8 mouse cellular contexts compared by ENCODE assay signal in genomic region chr9:71667616-71668015, GRCm38 (mm10).
DNase-seq lines count a peak whose midpoint lies in the region; ATAC-seq and TF ChIP-seq lines count a peak whose summit lies in the region.

No protein-coding gene starts in this region.

- ATAC-seq in intestine, embryonic 16.5 days = peak; percentile 82
- peak; percentile 84 for ATAC-seq in lung, postnatal 0 days
- no peak for ATAC-seq in CD4-positive, CD25-positive, alpha-beta regulatory T cell, adult 4 months

- TF ChIP-seq POLR2A in embryonic fibroblast, embryonic 13.5 days (IDR thresholded peaks at IDR 0.05; ENCODE audit: low read depth, low read length) = no peak

- peak; percentile 45 for DNase-seq in adrenal gland, postnatal 10 days
- DNase-seq in adrenal gland, adult 18-20 months (ENCODE audit: low spot score in 2 of 2) = no peak
- peak; percentile 95 for DNase-seq in lung, postnatal 0 days (ENCODE audit: low spot score)
- no peak for DNase-seq in right cerebral cortex, postnatal 14 days
- no peak for DNase-seq in embryonic facial prominence, embryonic 10.5 days (ENCODE audit: low spot score)

- H3K27ac ChIP-seq in embryonic fibroblast, embryonic 13.5 days (ENCODE audit: insufficient read depth, low read length) = peak overlapping the region; percentile 7; the same call in 1 of the 2 replicates
- peak overlapping the region; percentile 76 for H3K27ac ChIP-seq in intestine, embryonic 16.5 days (ENCODE audit: low read length)
- peak overlapping the region; percentile 91 for H3K27ac ChIP-seq in lung, postnatal 0 days (ENCODE audit: low read length)
- H3K27ac ChIP-seq in embryonic facial prominence, embryonic 10.5 days (replicated peaks) = no peak overlapping the region

- H3K36me3 ChIP-seq in intestine, embryonic 16.5 days (ENCODE audit: control insufficient read depth, insufficient read depth, low read length) = no peaks in the 10 kb centered on the region
- H3K36me3 ChIP-seq in lung, postnatal 0 days (ENCODE audit: insufficient read depth, low read length) = no peaks in the 10 kb centered on the region
- peaks cover 3% of the 10 kb centered on the region; the same call in 1 of the 2 replicates for H3K36me3 ChIP-seq in embryonic facial prominence, embryonic 10.5 days (replicated peaks)

- WGBS in intestine, embryonic 16.5 days = 29% methylated on average over 5 of the region's 5 CpGs
- WGBS in lung, postnatal 0 days = 21% methylated on average over 5 of the region's 5 CpGs
- 61% methylated on average over 5 of the region's 5 CpGs for WGBS in embryonic facial prominence, embryonic 10.5 days

- peak; percentile 98 for TF ChIP-seq EP300 in lung, postnatal 0 days (IDR thresholded peaks at IDR 0.05)

- no peak overlapping the region for H3K4me3 ChIP-seq in embryonic fibroblast, embryonic 13.5 days (ENCODE audit: insufficient read depth, low read length)
- no peak overlapping the region for H3K4me3 ChIP-seq in intestine, embryonic 16.5 days (ENCODE audit: low read length)
- no peak overlapping the region for H3K4me3 ChIP-seq in lung, postnatal 0 days (ENCODE audit: low read depth, low read length)
- no peak overlapping the region for H3K4me3 ChIP-seq in embryonic facial prominence, embryonic 10.5 days

- peak overlapping the region; percentile 38; the same call in 1 of the 2 replicates for H3K9ac ChIP-seq in intestine, embryonic 16.5 days (ENCODE audit: low read depth, low read length)
- H3K9ac ChIP-seq in lung, postnatal 0 days (replicated peaks; ENCODE audit: low read depth) = no peak overlapping the region; the same call in 1 of the 2 replicates

- no peaks in the 10 kb centered on the region for H3K27me3 ChIP-seq in intestine, embryonic 16.5 days (replicated peaks; ENCODE audit: control insufficient read depth, insufficient read depth, low read length)
- no peaks in the 10 kb centered on the region for H3K27me3 ChIP-seq in lung, postnatal 0 days (replicated peaks; ENCODE audit: insufficient read depth, low read length)
- no peaks in the 10 kb centered on the region for H3K27me3 ChIP-seq in embryonic facial prominence, embryonic 10.5 days (replicated peaks; ENCODE audit: low read depth, poor library complexity, severe bottlenecking)

- H3K9me3 ChIP-seq in intestine, embryonic 16.5 days (ENCODE audit: control insufficient read depth, low read length) = no peaks in the 10 kb centered on the region
- no peaks in the 10 kb centered on the region for H3K9me3 ChIP-seq in lung, postnatal 0 days (ENCODE audit: low read length)
- H3K9me3 ChIP-seq in embryonic facial prominence, embryonic 10.5 days = peaks cover 4% of the 10 kb centered on the region; the same call in 1 of the 2 replicates

- no peak for TF ChIP-seq CTCF in embryonic fibroblast, embryonic 13.5 days (IDR thresholded peaks at IDR 0.05; ENCODE audit: borderline replicate concordance, insufficient read depth, low read length)
- TF ChIP-seq CTCF in lung, postnatal 0 days (IDR thresholded peaks at IDR 0.05) = no peak

- no peak overlapping the region for H3K4me2 ChIP-seq in intestine, embryonic 16.5 days (ENCODE audit: low read depth, low read length)
- H3K4me2 ChIP-seq in lung, postnatal 0 days (replicated peaks; ENCODE audit: low read depth, low read length) = peak overlapping the region; percentile 22; the same call in 1 of the 2 replicates

- H3K4me1 ChIP-seq in embryonic fibroblast, embryonic 13.5 days (ENCODE audit: control insufficient read depth, insufficient read depth, low read length) = peaks cover 21% of the 10 kb centered on the region
- H3K4me1 ChIP-seq in intestine, embryonic 16.5 days (ENCODE audit: control insufficient read depth, insufficient read depth, low read length) = peaks cover 37% of the 10 kb centered on the region
- peaks cover 23% of the 10 kb centered on the region; the same call in 1 of the 2 replicates for H3K4me1 ChIP-seq in lung, postnatal 0 days (ENCODE audit: insufficient read depth, low read depth, low read length)
- peaks cover 26% of the 10 kb centered on the region for H3K4me1 ChIP-seq in embryonic facial prominence, embryonic 10.5 days

Comparison
In these comparisons a context has a peak if more than half of its experiments do, and no peak if none do; other contexts are left out.
1. DNase-seq: peak in adrenal gland, postnatal 10 days (single experiment) and lung, postnatal 0 days (single experiment); none in adrenal gland, adult 18-20 months (0 of 2), right cerebral cortex, postnatal 14 days (single experiment) and embryonic facial prominence, embryonic 10.5 days (single experiment).